Mouse (Mus musculus): ENCODE results near the gene Zfp955a.
"Not testable (repeated sequence)": the region's sequence is repeated elsewhere in the genome, so short reads cannot be mapped to it uniquely, and the experiment has no call there.

The Zfp955a gene

GRCm38 (mm10) chr17:33254530-33255318, at the start of gene Zfp955a:
TSS of gene Zfp955a (minus strand) at chr17:33255145.
- DNase-seq (ENCODE audit: low read depth), result not testable (repeated sequence)

GRCm38 (mm10) chr17:33289876-33290149, 34.9 kb upstream of the Zfp955a start:
- DNase-seq (ENCODE audit: low read depth), result not testable (repeated sequence)

GRCm38 (mm10) chr17:33289039-33289875, 34.3 kb upstream of the Zfp955a start, which contains the start of gene Zfp955b:
TSS of gene Zfp955b (plus strand) at chr17:33289544.
- not testable (repeated sequence) for DNase-seq (ENCODE audit: low read depth)

DNA sequence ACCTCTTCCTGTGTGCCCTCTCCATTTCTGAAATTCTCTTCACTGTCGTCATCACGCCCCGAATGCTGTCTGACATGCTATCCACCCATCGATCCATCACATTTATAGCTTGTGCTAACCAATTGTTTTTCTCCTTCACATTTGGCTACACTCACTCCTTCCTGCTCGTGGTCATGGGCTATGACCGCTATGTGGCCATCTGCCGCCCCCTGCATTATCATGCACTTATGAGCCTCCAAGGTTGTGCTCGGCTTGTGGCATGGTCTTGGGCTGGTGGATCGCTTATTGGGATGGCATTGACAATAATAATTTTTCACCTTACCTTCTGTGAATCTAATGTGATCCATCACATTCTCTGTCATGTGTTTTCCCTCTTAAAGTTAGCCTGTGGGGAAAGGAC, 14.0 kb upstream of the Zfp955a start:
- no peak for DNase-seq (ENCODE audit: low read depth)

DNA sequence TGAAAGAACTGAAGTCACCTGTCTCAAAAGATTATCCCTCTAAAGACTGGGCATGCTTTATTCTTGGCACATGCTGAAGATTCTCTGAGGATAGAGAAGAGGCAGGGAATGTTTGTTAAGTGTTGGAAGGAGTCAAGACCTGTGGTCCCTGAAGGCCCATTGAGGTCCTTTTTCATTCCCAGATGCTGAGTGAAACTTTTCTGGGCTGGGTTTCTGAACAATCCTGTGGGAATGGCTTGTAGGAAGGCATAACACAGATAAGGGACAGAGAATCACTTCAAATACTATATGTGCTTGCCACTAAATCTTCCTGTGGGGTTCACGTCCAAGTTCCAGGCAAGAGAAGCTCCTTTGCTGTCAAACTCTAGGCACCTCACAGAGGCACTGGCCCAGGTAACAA, 9.4 kb upstream of the Zfp955a start, which contains the start of gene Olfr63:
Gene Olfr63 (plus strand): TSS at position 301 of the 400 bp plus-strand sequence.
- no peak for DNase-seq (ENCODE audit: low read depth)

DNA sequence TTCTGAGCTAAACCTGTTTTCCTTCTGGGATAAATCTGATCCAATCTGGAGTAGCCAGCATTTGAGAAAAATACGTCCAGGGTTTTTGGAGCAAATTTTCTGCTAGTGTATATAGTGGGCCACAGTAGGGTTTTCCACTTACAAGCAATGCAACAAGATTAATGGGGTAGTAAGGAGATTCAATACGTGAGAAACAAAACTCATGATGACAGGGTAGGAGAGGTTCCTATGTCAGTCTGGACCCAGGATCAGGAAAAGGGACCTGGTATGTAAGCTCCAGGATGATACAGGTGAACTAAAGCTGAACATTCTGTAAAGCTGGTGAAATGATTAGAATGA, 343 bp upstream of the Zfp955a start:
- DNase-seq (ENCODE audit: low read depth), result not testable (repeated sequence)

- not testable (repeated sequence) for DNase-seq (ENCODE audit: low read depth)
Measured at GRCm38 (mm10) chr17:33236646-33237045, 18.3 kb downstream of the Zfp955a start.

- DNase-seq (ENCODE audit: low read depth), result no peak
Measured at GRCm38 (mm10) chr17:33221590-33221989, 33.4 kb downstream of the Zfp955a start, which contains the start of gene Olfr1564. TSS of gene Olfr1564 (minus strand) at chr17:33221690.

- not testable (repeated sequence) for DNase-seq (ENCODE audit: low read depth)
Measured at GRCm38 (mm10) chr17:33191002-33191401, 63.9 kb downstream of the Zfp955a start, which contains the start of gene Olfr239. TSS of gene Olfr239 (plus strand) at chr17:33191302.
